Mouse (Mus musculus) limb, embryonic 10.5 days (tissue): Measurements from ENCODE around the gene Dgcr2. TPM values are rescaled to one million over a fixed set of nuclear protein-coding genes. Genes with fewer than 3 reads are reported as not detected.
A peak's percentile ranks its signal among the peaks of the same experiment; 100 is the strongest.

Experiments
- DNase-seq: peaks from one replicate; pipeline ENCODE4 v3.0.0-alpha.2; 2017; ENCODE audit warnings: low spot score
- H3K27ac ChIP-seq: fragments of 300-500 bp; sonication (generic); 2 replicates; pipeline ENCODE4 v1.5.1; 2016; ENCODE audit warnings: mild to moderate bottlenecking
- H3K27me3 ChIP-seq: fragments of 300-500 bp; sonication (generic); 2 replicates; pipeline ENCODE4 v1.6.1; 2016; ENCODE audit warnings: low read depth, mild to moderate bottlenecking; ENCODE audit not compliant: poor library complexity, severe bottlenecking
- H3K36me3 ChIP-seq: fragments of 300-500 bp; sonication (generic); 2 replicates; pipeline ENCODE4 v1.6.1; 2016; ENCODE audit warnings: mild to moderate bottlenecking, moderate library complexity
- H3K4me1 ChIP-seq: fragments of 300-500 bp; sonication (generic); 2 replicates; pipeline ENCODE4 v1.6.1; 2016
- H3K4me3 ChIP-seq: fragments of 300-500 bp; sonication (generic); 2 replicates; pipeline ENCODE4 v1.5.1; 2016; ENCODE audit warnings: mild to moderate bottlenecking, moderate library complexity
- H3K9me3 ChIP-seq: fragments of 300-500 bp; sonication (generic); replicated peaks from 2 replicates; pipeline ENCODE4 v1.6.1; 2016; ENCODE audit warnings: mild to moderate bottlenecking
- WGBS: fragments of 180-500 bp; shearing (Covaris S2); methylation state at CpG from one replicate; pipeline ENCODE4 v1.1.7; 2016; 5-methylcytosine and 5-hydroxymethylcytosine counted together
- polyA plus RNA-seq: library from polyadenylated mRNA; unstranded; fragments of >200 nt; fragmentation: Nextera tagmentation; extraction: Ambion mirVana; gene quantifications from 2 replicates; pipeline ENCODE4 v1.2.1, GENCODE M21; 2016

Gene Dgcr2
- polyA plus RNA-seq, 1 experiment from 2014 or later = 116 TPM

- Histone ChIP-seq H3K4me3 (peak within 1 kb of the TSS; percentile 95), H3K4me1 (peaks cover 27% of the 10 kb centered on the region), H3K27me3 (no peaks in the 10 kb centered on the region), H3K9me3 (no peaks in the 10 kb centered on the region), H3K36me3 (peaks cover 5% of the 10 kb centered on the region; the same call in 1 of the 2 replicates), H3K27ac (peak within 1 kb of the TSS; percentile 97)
- WGBS = under 1% methylated on average over 38 of the region's 38 CpGs
- peak; percentile 100 for DNase-seq
These were observed 6.8 kb downstream of the Dgcr2 start, which contains the start of gene Gm20518 for GRCm38 (mm10) chr16:17891567-17891959. Gene Gm20518, minus strand, starts transcription at chr16:17891671.

- peaks cover 27% of the 10 kb centered on the region for H3K4me1 ChIP-seq
- under 1% methylated on average over 44 of the region's 44 CpGs for WGBS
- no peaks in the 10 kb centered on the region for H3K9me3 ChIP-seq
- DNase-seq = peak; percentile 71
- peak overlapping the region; percentile 95 for H3K4me3 ChIP-seq
- H3K27me3 ChIP-seq = no peaks in the 10 kb centered on the region
- peak overlapping the region; percentile 97 for H3K27ac ChIP-seq
- peaks cover 8% of the 10 kb centered on the region for H3K36me3 ChIP-seq
These were observed 7.3 kb downstream of the Dgcr2 start for GRCm38 (mm10) chr16:17890917-17891566.

GRCm38 (mm10) chr16:17890342-17890727, 8.0 kb downstream of the Dgcr2 start:
- Histone ChIP-seq H3K27ac (peak overlapping the region; percentile 97), H3K27me3 (no peaks in the 10 kb centered on the region), H3K36me3 (peaks cover 15% of the 10 kb centered on the region), H3K9me3 (no peaks in the 10 kb centered on the region), H3K4me1 (peaks cover 27% of the 10 kb centered on the region), H3K4me3 (peak overlapping the region; percentile 95)
- 69% methylated on average over 2 of the region's 2 CpGs for WGBS
- DNase-seq = no peak

GRCm38 (mm10) chr16:17889689-17890341, 8.5 kb downstream of the Dgcr2 start:
- 89% methylated on average over 6 of the region's 6 CpGs for WGBS
- Histone ChIP-seq H3K9me3 (no peaks in the 10 kb centered on the region), H3K4me3 (peak overlapping the region; percentile 95), H3K36me3 (peaks cover 20% of the 10 kb centered on the region), H3K4me1 (peaks cover 27% of the 10 kb centered on the region), H3K27ac (peak overlapping the region; percentile 97; the same call in 1 of the 2 replicates), H3K27me3 (no peaks in the 10 kb centered on the region)
- DNase-seq = no peak

- peaks cover 58% of the 10 kb centered on the region for H3K36me3 ChIP-seq
- 78% methylated on average over 6 of the region's 6 CpGs for WGBS
These were observed 14.2 kb downstream of the Dgcr2 start for GRCm38 (mm10) chr16:17884116-17884515.

GRCm38 (mm10) chr16:17882196-17882595, 16.2 kb downstream of the Dgcr2 start:
- H3K27me3 ChIP-seq = no peaks in the 10 kb centered on the region
- no peak overlapping the region for H3K27ac ChIP-seq
- peaks cover 3% of the 10 kb centered on the region; the same call in 1 of the 2 replicates for H3K4me1 ChIP-seq
- H3K4me3 ChIP-seq = no peak overlapping the region
- peaks cover 78% of the 10 kb centered on the region for H3K36me3 ChIP-seq
- no peak for DNase-seq
- no peaks in the 10 kb centered on the region for H3K9me3 ChIP-seq

More at GRCm38 (mm10) chr16:17884116-17884515, 14.2 kb downstream of the Dgcr2 start:
- Histone ChIP-seq H3K27me3 (no peaks in the 10 kb centered on the region), H3K9me3 (no peaks in the 10 kb centered on the region), H3K4me1 (peaks cover 3% of the 10 kb centered on the region; the same call in 1 of the 2 replicates), H3K27ac (no peak overlapping the region), H3K4me3 (no peak overlapping the region)
- DNase-seq = no peak

- Histone ChIP-seq H3K4me1 (peaks cover 3% of the 10 kb centered on the region; the same call in 1 of the 2 replicates), H3K27ac (no peak overlapping the region), H3K9me3 (no peaks in the 10 kb centered on the region), H3K4me3 (no peak overlapping the region), H3K27me3 (no peaks in the 10 kb centered on the region), H3K36me3 (peaks cover 63% of the 10 kb centered on the region)
- 91% methylated on average over 4 of the region's 4 CpGs for WGBS
- DNase-seq = no peak
These were observed 18.8 kb downstream of the Dgcr2 start for GRCm38 (mm10) chr16:17879571-17879970.

- Histone ChIP-seq H3K27me3 (no peaks in the 10 kb centered on the region), H3K27ac (no peak overlapping the region), H3K36me3 (peaks cover 59% of the 10 kb centered on the region), H3K4me1 (no peaks in the 10 kb centered on the region), H3K9me3 (no peaks in the 10 kb centered on the region), H3K4me3 (no peak overlapping the region)
- no peak for DNase-seq
- WGBS = 95% methylated on average over 1 of the region's 1 CpGs
These were observed 22.3 kb downstream of the Dgcr2 start for GRCm38 (mm10) chr16:17876096-17876495.

GRCm38 (mm10) chr16:17875174-17875573, 23.2 kb downstream of the Dgcr2 start:
- Histone ChIP-seq H3K27ac (no peak overlapping the region), H3K4me3 (no peak overlapping the region), H3K4me1 (no peaks in the 10 kb centered on the region), H3K9me3 (no peaks in the 10 kb centered on the region), H3K36me3 (peaks cover 64% of the 10 kb centered on the region), H3K27me3 (no peaks in the 10 kb centered on the region)
- no peak for DNase-seq
- 74% methylated on average over 4 of the region's 4 CpGs for WGBS

- Histone ChIP-seq H3K4me1 (no peaks in the 10 kb centered on the region), H3K27ac (no peak overlapping the region), H3K9me3 (no peaks in the 10 kb centered on the region), H3K4me3 (no peak overlapping the region), H3K27me3 (no peaks in the 10 kb centered on the region), H3K36me3 (peaks cover 66% of the 10 kb centered on the region)
- 39% methylated on average over 4 of the region's 4 CpGs for WGBS
- DNase-seq = no peak
These were observed 25.4 kb downstream of the Dgcr2 start for GRCm38 (mm10) chr16:17872995-17873394.

- H3K27me3 ChIP-seq = no peaks in the 10 kb centered on the region
- peaks cover 66% of the 10 kb centered on the region for H3K36me3 ChIP-seq
- no peak overlapping the region for H3K27ac ChIP-seq
- H3K4me3 ChIP-seq = no peak overlapping the region
- no peaks in the 10 kb centered on the region for H3K9me3 ChIP-seq
- WGBS = 87% methylated on average over 5 of the region's 5 CpGs
- no peaks in the 10 kb centered on the region for H3K4me1 ChIP-seq
- DNase-seq = no peak
These were observed 27.1 kb downstream of the Dgcr2 start for GRCm38 (mm10) chr16:17871248-17871647.

- no peak for DNase-seq
- no peaks in the 10 kb centered on the region for H3K27me3 ChIP-seq
- H3K36me3 ChIP-seq = peaks cover 88% of the 10 kb centered on the region
- no peak overlapping the region for H3K27ac ChIP-seq
- 79% methylated on average over 6 of the region's 6 CpGs for WGBS
- H3K4me1 ChIP-seq = no peaks in the 10 kb centered on the region
- H3K9me3 ChIP-seq = no peaks in the 10 kb centered on the region
- H3K4me3 ChIP-seq = no peak overlapping the region
These were observed 32.6 kb downstream of the Dgcr2 start for GRCm38 (mm10) chr16:17865770-17866169.

- no peak overlapping the region for H3K4me3 ChIP-seq
- H3K9me3 ChIP-seq = no peaks in the 10 kb centered on the region
- 94% methylated on average over 2 of the region's 2 CpGs for WGBS
- DNase-seq = no peak
- H3K27me3 ChIP-seq = no peaks in the 10 kb centered on the region
- H3K36me3 ChIP-seq = peaks cover 88% of the 10 kb centered on the region
- H3K4me1 ChIP-seq = no peaks in the 10 kb centered on the region
- no peak overlapping the region for H3K27ac ChIP-seq
These were observed 33.1 kb downstream of the Dgcr2 start for GRCm38 (mm10) chr16:17865293-17865692.
